Mouse (Mus musculus) stomach, postnatal 0 days (tissue): Measurements from ENCODE around the gene Egfr. TPM values are rescaled to one million over a fixed set of nuclear protein-coding genes. Genes with fewer than 3 reads are reported as not detected.

Experiments used
- ATAC-seq: fragments of 200-750 bp; cut with Nextera tagmentation; 2 replicates; pipeline ENCODE4 v1.8.0; 2017; ENCODE audit not compliant: low FRiP score, low TSS enrichment
- DNase-seq: peaks from one replicate; pipeline ENCODE4 v3.0.0-alpha.2; 2016; ENCODE audit warnings: low spot score
- H3K27ac ChIP-seq: fragments of 300-500 bp; sonication (generic); replicated peaks from 2 replicates; pipeline ENCODE4 v1.5.1; 2014; ENCODE audit warnings: mild to moderate bottlenecking, control low read depth
- H3K27me3 ChIP-seq: fragments of 300-500 bp; sonication (generic); 2 replicates; pipeline ENCODE4 v1.6.1; 2014; ENCODE audit warnings: low read length; ENCODE audit not compliant: control insufficient read depth, insufficient read depth
- H3K36me3 ChIP-seq: fragments of 300-500 bp; sonication (generic); 2 replicates; pipeline ENCODE4 v1.6.1; 2014; ENCODE audit warnings: low read length, mixed read lengths; ENCODE audit not compliant: control insufficient read depth, insufficient read depth
- H3K4me1 ChIP-seq: fragments of 300-500 bp; sonication (generic); replicated peaks from 2 replicates; pipeline ENCODE4 v1.6.1; 2014; ENCODE audit warnings: antibody characterized with exemption; ENCODE audit not compliant: control insufficient read depth, insufficient read depth
- H3K4me2 ChIP-seq: fragments of 300-500 bp; sonication (generic); replicated peaks from 2 replicates; pipeline ENCODE4 v1.6.1; 2014; ENCODE audit warnings: low read depth, mild to moderate bottlenecking, control low read depth, moderate library complexity
- H3K4me3 ChIP-seq: fragments of 300-500 bp; sonication (generic); 2 replicates; pipeline ENCODE4 v1.5.1; 2014; ENCODE audit warnings: low read depth, low read length, control low read depth
- H3K9ac ChIP-seq: fragments of 300-500 bp; sonication (generic); 2 replicates; pipeline ENCODE4 v1.6.1; 2014; ENCODE audit warnings: mild to moderate bottlenecking, low read length, control low read depth, mixed read lengths
- H3K9me3 ChIP-seq: fragments of 300-500 bp; sonication (generic); 2 replicates; pipeline ENCODE4 v1.6.1; 2016; ENCODE audit warnings: low read length; ENCODE audit not compliant: control insufficient read depth
- CTCF ChIP-seq: IDR thresholded peaks from 2 replicates; pipeline ENCODE4 v1.5.1; 2016; ENCODE audit warnings: antibody characterized with exemption, low read depth, mild to moderate bottlenecking, moderate library complexity
- EP300 ChIP-seq: optimal IDR thresholded peaks from 2 replicates; pipeline ENCODE3; 2016; ENCODE audit warnings: antibody characterized with exemption
- WGBS: fragments of 180-500 bp; shearing (Covaris S2); extraction: QIAGEN DNeasy Blood & Tissue Kit; methylation state at CpG from one replicate; pipeline ENCODE4 v1.1.7; 2014; 5-methylcytosine and 5-hydroxymethylcytosine counted together
- polyA plus RNA-seq: library from polyadenylated mRNA; unstranded; fragments of >200 nt; fragmentation: Nextera tagmentation; extraction: Ambion mirVana; gene quantifications from 2 replicates; pipeline ENCODE4 v1.2.1, GENCODE M21; 2015

Gene Egfr
- polyA plus RNA-seq, 1 experiment from 2014 or later = 13.5 TPM

GRCm38 (mm10) chr11:16810086-16810485 lies 58.1 kb downstream of the Egfr start:
- ATAC-seq = peak; percentile 72
- Histone ChIP-seq H3K36me3 (no peaks in the 10 kb centered on the region), H3K4me2 (no peak overlapping the region), H3K4me3 (no peak overlapping the region), H3K4me1 (no peaks in the 10 kb centered on the region; the same call in 1 of the 2 replicates), H3K9me3 (no peaks in the 10 kb centered on the region), H3K27ac (peak overlapping the region; percentile 84; the same call in 1 of the 2 replicates), H3K27me3 (no peaks in the 10 kb centered on the region), H3K9ac (no peak overlapping the region)
- no peak for DNase-seq
- WGBS = 55% methylated on average over 3 of the region's 3 CpGs
- TF ChIP-seq CTCF (no peak), EP300 (no peak)

- H3K36me3 ChIP-seq = no peaks in the 10 kb centered on the region
- DNase-seq = no peak
- TF ChIP-seq CTCF (no peak), EP300 (no peak)
- H3K9ac ChIP-seq = no peak overlapping the region
- no peak overlapping the region for H3K27ac ChIP-seq
- H3K4me1 ChIP-seq = no peaks in the 10 kb centered on the region; the same call in 1 of the 2 replicates
- no peak overlapping the region for H3K4me3 ChIP-seq
- H3K9me3 ChIP-seq = no peaks in the 10 kb centered on the region
- no peaks in the 10 kb centered on the region for H3K27me3 ChIP-seq
- no peak for ATAC-seq
- no peak overlapping the region for H3K4me2 ChIP-seq
Observed at GRCm38 (mm10) chr11:16813298-16813697, 61.3 kb downstream of the Egfr start.

DNA sequence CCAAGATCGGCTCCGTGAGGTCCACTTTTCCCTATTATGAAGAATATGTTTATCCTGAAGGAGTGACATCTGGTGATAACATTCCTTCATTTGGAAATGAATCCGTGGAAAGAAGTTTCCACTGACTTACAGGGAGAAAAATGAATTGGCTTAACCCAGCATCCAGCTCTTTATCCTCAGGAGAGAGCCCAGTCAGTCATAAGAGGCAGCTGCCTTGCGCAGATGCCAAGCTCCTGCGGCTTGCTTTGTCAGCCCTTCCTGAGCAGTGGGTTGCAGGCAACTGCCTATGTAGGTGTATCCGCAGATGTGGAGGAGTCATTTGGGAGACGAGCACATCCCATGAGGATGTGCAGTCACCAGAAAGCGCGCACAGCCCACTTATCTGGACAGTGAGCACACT lies 64.4 kb downstream of the Egfr start:
- Histone ChIP-seq H3K4me1 (no peaks in the 10 kb centered on the region), H3K9me3 (no peaks in the 10 kb centered on the region), H3K36me3 (no peaks in the 10 kb centered on the region), H3K4me2 (no peak overlapping the region), H3K4me3 (no peak overlapping the region), H3K9ac (0 out of 2 replicates have a peak overlapping the region, but pooled peaks have one; percentile 8), H3K27ac (no peak overlapping the region), H3K27me3 (no peaks in the 10 kb centered on the region)
- WGBS = 68% methylated on average over 9 of the region's 9 CpGs
- no peak for ATAC-seq
- TF ChIP-seq EP300 (no peak), CTCF (no peak)
- DNase-seq = no peak

GRCm38 (mm10) chr11:16817336-16818034 lies 65.5 kb downstream of the Egfr start:
- H3K27ac ChIP-seq = no peak overlapping the region
- H3K9ac ChIP-seq = no peak overlapping the region
- no peaks in the 10 kb centered on the region for H3K9me3 ChIP-seq
- no peak overlapping the region for H3K4me2 ChIP-seq
- H3K4me3 ChIP-seq = no peak overlapping the region
- no peaks in the 10 kb centered on the region for H3K27me3 ChIP-seq
- H3K36me3 ChIP-seq = no peaks in the 10 kb centered on the region
- TF ChIP-seq EP300 (no peak), CTCF (no peak)
- H3K4me1 ChIP-seq = no peaks in the 10 kb centered on the region
- DNase-seq = no peak
- WGBS = 59% methylated on average over 6 of the region's 6 CpGs
- ATAC-seq = no peak

DNA sequence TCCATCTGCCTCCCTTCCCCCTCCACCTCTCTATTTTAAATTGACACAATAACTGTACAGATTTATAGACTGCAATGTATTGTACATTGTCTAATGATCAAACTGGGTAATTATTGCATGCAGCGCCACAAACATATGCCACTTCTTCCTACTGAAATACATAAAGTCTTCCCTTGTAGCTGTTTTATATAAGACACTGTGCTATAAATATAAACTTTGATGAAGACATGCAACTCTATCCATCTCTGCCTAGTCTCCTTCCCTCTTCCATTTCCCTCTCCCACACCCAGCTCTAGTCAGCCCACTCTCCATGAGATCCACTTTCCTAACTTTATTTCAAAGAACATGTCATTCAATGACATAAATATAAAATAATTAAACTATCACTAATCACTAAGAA lies 67.4 kb downstream of the Egfr start:
- Histone ChIP-seq H3K9me3 (no peaks in the 10 kb centered on the region), H3K4me3 (no peak overlapping the region), H3K4me2 (no peak overlapping the region), H3K27me3 (no peaks in the 10 kb centered on the region), H3K36me3 (no peaks in the 10 kb centered on the region), H3K4me1 (no peaks in the 10 kb centered on the region), H3K27ac (no peak overlapping the region), H3K9ac (no peak overlapping the region)
- DNase-seq (no peak), ATAC-seq (no peak)
- WGBS = 87% methylated on average over 1 of the region's 1 CpGs
- no peak for TF ChIP-seq CTCF
- TF ChIP-seq EP300 = no peak

DNA sequence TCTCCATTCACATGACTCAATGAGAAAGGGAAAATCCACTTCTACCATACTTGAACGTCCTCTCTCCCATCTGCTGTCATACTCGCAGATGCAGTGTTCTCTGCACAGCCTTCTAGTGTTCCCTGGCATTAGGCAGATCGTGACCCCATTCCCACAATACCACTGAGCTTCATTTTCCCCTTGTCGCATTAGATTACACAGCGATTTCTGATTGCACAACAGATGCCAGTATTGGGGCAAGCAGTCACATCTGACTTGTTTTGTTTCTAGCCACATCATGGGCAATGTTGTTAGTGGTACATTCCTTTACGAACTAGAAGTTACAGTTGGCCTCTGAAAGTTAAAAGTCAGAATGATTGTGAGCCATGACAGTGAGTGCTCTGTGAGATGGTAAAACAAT lies 68.1 kb downstream of the Egfr start:
- no peak overlapping the region for H3K4me2 ChIP-seq
- 85% methylated on average over 6 of the region's 6 CpGs for WGBS
- H3K9me3 ChIP-seq = no peaks in the 10 kb centered on the region
- DNase-seq = no peak
- no peaks in the 10 kb centered on the region for H3K36me3 ChIP-seq
- no peak overlapping the region for H3K9ac ChIP-seq
- ATAC-seq = no peak
- H3K27ac ChIP-seq = no peak overlapping the region
- H3K4me1 ChIP-seq = no peaks in the 10 kb centered on the region
- no peak overlapping the region for H3K4me3 ChIP-seq
- H3K27me3 ChIP-seq = no peaks in the 10 kb centered on the region
- TF ChIP-seq CTCF (no peak), EP300 (no peak)
